Mouse (Mus musculus) fibroblast of lung, adult 2 months (primary cell): ENCODE results near the gene Sh2d3c.

ENCODE experiments used
- DNase-seq: peaks from one replicate; pipeline ENCODE4 v3.0.0-alpha.2; 2011; ENCODE audit warnings: low read depth

Gene Sh2d3c

DNA sequence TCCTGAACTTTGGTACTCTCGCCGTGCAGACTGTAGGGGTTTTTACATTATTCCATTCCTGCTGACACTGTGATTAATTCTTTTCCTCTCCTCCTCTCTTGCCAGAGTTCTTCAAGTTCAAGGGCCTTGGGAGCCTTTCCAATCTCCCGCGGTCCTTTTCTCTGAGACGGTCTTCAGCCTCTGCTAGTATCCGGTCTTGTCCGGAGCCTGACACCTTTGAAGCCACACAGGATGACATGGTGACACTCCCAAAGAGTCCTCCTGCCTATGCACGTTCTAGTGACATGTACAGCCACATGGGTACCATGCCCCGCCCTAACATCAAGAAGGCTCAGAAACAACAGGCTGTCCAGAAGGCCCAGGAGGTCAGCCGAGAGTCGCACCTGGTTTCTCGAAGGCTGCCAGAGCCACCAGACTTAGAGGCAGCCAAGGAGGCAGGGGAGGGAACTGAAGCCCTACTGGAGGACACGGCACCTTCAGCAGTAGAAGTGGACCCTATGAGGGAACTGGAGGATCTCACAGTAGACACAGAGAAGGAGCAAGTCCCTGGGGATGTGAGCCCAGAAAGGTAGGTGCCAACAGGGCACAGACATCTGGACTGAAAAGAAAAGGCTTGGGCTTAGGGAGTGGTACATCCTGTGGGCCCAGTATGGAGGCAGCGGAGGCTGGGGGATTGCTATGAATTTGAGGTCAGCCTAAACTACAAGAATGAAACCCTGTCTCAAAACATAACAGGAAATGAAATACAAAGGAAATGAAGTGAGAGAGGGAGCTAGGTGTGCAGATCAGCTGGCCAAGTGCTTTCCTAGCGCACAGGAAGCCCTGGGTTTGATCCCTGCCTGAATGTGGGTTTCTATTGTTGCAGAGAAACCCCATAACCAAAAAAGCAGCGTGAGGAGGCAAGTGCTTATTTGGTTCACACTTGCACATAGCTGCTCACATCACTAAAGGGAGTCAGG, 4.3 kb downstream of the Sh2d3c start:
- no peak for DNase-seq

GRCm38 (mm10) chr2:32727435-32727834, 6.6 kb downstream of the Sh2d3c start:
- DNase-seq: peak; percentile 84

GRCm38 (mm10) chr2:32728463-32728862, 7.6 kb downstream of the Sh2d3c start:
- DNase-seq: no peak

DNA sequence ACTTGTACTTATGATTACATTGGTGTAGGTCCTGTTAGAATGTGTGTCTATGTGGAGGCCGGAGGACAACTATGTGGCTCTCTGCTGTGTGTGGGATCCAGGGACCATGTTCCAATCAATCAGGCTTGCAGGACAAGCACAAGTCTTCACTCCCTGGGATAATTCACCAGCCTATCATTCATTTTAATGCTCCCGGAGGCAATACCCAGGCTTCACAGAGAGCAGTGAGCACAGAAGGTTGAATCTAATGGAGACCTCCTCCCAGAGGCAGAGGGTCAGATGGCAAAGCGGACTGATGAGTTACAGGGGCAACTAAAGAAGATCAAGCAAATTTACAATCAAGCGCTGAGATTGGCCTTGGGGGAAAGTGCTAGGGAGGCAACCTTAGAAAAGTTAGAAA, 8.7 kb downstream of the Sh2d3c start:
- DNase-seq: no peak

GRCm38 (mm10) chr2:32730854-32731253, 10.0 kb downstream of the Sh2d3c start:
- no peak for DNase-seq

DNA sequence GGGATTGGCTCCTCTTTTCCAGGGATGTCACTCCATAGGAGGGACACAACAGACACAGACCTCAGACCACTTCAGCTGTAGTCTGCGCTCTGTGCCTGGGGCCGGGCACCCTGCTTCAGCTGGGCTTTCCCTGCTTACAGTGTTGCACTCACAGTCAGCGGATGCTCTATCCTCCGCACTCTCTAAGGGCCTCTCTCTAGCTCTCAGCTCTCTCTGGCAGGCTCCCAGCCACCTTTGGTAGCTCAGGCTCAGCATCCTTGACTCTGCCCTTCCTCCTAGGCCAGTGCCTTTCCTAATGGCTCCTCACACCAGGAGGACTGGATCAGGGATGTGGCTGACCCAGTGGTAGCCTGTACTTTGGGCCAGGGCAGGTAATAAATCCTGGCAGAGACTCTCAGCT, 11.1 kb downstream of the Sh2d3c start:
- no peak for DNase-seq

DNA sequence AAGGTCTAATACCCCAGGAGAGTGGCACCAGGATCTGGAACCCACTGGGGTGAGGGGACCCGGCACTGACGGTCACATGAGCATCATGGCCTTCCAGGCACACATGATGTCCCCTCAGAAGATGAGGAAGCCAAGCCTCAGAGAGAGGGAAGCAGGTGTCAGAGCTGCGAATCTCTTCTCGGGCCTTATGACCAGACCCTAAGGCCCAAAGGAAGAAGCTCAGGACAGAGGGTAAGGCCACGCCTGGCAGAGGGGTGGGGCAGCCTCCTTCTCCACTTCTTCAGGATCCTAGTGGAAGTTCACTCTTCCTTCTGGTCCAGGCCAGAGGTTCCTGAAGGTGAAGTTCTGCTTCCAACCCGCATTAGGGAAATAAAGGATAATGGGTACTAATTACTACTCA, 11.8 kb downstream of the Sh2d3c start:
- DNase-seq: no peak

- DNase-seq: no peak
These were observed 13.6 kb downstream of the Sh2d3c start for GRCm38 (mm10) chr2:32734480-32734879.

GRCm38 (mm10) chr2:32734933-32735332, 14.1 kb downstream of the Sh2d3c start:
- DNase-seq: no peak

GRCm38 (mm10) chr2:32736306-32736829, 15.5 kb downstream of the Sh2d3c start:
- no peak for DNase-seq

DNA sequence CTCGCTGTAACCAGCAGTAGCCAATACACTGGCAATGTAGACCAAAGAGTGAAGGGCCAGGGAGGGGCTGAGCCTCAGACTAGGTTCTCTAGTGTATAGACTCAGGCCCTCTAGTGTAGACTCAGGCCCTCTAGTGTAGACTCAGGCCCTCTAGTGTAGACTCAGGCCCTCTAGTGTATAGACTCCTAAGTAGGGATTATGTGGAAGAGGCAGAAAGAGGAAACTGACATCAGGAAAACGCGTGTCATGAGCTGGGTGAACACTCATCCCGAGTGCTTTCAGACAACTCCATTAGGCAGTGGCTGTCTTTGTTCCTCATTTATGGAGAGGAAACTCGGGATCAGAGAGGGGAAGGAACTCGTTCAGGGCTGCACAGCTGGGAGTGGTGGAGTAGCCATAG, 16.2 kb downstream of the Sh2d3c start:
- DNase-seq: no peak

GRCm38 (mm10) chr2:32739311-32739710, 18.5 kb downstream of the Sh2d3c start:
- DNase-seq: no peak

DNA sequence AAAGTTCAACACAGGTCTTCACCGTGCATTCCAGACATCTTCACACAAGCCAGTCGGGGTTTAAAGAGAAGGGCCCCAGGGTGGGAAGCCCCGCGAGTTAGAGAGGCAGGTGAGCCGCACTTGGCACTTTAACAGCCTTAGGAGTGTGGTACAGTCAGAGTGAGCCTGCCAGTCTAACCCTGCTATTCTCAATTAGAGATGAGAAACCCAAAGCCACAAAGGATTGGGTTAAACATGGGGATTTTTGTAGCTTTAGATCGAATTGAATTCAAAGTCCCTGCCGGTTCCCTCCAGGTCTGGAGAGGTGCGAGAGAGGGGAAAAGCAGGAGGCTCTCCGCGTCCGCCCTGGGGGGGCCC, 20.0 kb downstream of the Sh2d3c start, which contains the start of gene 6330409D20Rik:
Gene 6330409D20Rik (minus strand): TSS at position 101 of the 357 bp plus-strand sequence.
- no peak for DNase-seq

DNA sequence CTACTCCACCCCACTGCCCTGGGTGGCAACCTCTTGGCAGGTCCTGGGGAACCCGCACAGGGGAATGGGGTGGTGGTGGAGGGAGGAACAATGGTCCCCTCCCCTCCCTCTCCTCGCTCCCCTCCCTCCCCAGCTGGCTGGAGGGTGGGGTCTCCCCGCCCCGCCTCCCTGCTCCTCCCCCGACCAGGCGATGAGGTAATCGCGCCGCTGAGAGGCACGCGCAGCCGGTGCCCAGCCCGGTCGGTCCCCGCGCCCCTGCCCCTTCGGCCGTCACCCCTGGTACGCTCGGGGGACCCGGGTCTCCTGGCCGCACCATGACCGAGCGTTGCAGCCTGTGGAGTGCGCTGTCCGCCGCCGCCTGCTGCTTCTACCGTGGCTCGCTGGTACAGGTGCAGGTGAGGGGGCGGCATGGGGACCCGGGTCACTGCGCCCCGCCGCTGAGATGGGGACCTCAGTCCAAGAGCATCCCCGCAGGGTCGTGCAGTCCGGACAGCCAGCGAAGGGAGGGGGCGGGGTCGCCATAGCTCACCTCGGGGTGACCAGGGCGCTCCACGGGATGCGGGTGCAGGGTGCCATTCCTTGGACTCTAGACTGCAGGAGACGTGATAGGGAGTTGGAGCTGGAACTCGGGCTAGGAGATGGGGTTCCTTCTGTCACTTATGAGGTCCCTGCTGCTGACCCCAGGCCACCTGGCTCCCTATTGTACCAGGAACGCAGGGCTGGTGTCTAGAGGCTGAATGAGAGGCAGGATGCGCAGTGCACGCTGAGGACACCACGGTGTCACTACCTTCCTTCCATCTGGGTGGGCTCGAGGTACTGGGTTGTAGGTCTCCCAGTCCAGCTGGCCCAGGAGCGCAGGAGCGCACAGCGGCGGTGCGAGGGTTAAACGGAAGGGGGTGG, 20.7 kb downstream of the Sh2d3c start:
- DNase-seq: no peak

- no peak for DNase-seq
These were observed 21.3 kb downstream of the Sh2d3c start for GRCm38 (mm10) chr2:32742173-32742531.

DNA sequence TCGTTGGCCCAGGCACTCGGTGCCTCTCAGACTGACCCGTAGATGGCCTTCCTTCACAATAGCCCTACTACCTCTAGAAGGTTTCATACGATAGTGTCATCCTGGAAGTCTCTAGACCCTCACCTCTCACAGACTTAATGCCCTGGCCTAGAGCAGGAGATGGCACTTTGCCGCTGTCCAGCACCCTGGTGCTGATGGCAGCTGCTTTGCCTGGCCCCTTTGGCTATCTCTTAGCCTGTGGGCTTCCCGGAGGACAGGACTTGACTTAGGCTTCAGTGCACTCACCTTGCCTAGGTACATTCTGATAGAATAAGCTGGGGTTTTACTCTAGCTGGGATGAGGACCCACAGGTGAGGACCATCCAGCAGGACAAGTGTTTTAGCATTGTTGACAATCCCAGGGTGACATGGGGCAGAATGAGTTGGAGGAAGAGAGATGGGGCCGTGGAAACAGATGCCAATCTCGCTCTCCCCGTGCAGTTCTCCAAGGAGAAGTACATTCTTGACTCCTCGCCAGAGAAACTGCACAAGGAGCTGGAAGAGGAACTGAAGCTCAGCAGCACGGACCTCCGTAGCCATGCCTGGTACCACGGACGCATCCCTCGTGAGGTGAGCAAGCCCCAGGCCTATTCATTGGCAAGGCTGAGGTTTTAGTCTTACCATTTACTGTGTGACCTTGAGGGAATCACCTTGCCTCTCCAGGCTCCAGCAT, 23.6 kb downstream of the Sh2d3c start:
- DNase-seq: no peak

DNA sequence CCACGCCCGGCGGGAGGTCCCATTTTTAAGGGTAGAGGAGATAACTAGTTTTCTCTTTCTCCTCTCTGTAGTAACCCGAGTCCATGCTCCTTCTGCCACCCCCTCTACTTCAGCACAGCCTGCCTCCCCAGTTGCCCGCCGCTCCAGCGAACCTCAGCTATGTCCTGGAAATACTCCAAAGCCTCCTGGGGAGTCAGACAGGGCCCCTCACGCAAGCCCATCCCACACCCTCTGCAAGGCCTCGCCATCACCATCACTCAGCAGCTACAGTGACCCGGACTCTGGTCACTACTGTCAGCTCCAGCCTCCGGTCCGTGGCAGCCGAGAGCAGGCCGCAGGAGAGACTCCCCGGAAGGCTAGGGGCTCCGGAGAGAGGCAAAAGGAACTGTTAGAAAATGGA, 28.2 kb downstream of the Sh2d3c start:
- no peak for DNase-seq

DNA sequence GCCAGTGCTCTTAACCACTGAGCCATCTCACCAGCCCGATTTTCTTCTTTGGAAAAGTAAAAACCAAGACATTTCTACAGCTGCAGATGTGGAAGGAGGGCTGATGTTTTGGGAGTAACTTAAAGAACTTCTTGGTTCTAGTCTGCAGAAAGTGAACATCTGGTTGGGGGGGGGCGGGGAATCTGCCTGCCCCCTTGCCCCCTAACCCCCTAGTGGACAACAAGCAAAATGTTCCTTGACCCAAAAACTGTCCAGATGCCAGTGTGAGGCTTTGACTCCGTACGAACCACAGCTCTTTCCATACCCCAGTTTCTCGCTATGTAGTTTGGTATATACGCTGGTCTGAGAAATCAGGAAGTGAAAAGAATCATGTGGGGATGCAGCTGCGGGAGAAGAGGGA, 29.3 kb downstream of the Sh2d3c start:
- no peak for DNase-seq

- peak; percentile 57 for DNase-seq
These were observed 30.2 kb downstream of the Sh2d3c start for GRCm38 (mm10) chr2:32750887-32751664.

DNA sequence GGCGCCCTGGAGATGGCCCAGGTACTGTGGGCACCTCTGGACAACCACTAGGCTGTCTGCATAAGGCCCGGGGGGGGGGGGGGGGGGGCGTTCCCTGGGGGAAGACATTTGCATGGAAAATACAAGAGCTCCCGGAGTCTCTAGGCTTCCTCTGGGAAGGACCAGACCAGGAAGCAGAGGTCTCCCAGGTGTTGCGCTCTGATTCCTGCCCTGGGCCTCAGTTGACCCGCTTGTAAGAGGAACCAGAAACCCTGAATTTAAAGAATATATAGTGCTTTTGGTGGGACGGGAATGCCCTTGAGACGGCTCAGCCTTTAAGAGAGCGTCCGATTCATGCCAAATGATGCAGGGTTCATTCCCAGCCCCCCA, 30.8 kb downstream of the Sh2d3c start:
- DNase-seq: no peak

- no peak for DNase-seq
These were observed 31.3 kb downstream of the Sh2d3c start for GRCm38 (mm10) chr2:32752181-32752580.
